Mouse (Mus musculus) midbrain, embryonic 11.5 days (tissue): Measurements from ENCODE around the gene Pigk. TPM values are rescaled to one million over a fixed set of nuclear protein-coding genes. Genes with fewer than 3 reads are reported as not detected.

Experiments
- ATAC-seq: fragments of 200-750 bp; cut with Nextera tagmentation; 2 replicates; pipeline ENCODE4 v1.8.0; 2017; ENCODE audit warnings: moderate TSS enrichment, moderate library complexity; ENCODE audit not compliant: low FRiP score
- DNase-seq: peaks from one replicate; pipeline ENCODE4 v3.0.0; 2015; ENCODE audit warnings: low spot score; ENCODE audit errors: missing footprints
- H3K27ac ChIP-seq: fragments of 300-500 bp; sonication (generic); 2 replicates; pipeline ENCODE4 v1.5.1; 2014; ENCODE audit warnings: low read depth, low read length
- H3K27me3 ChIP-seq: fragments of 300-500 bp; sonication (generic); 2 replicates; pipeline ENCODE4 v1.6.1; 2014; ENCODE audit warnings: mild to moderate bottlenecking, low read length, moderate library complexity, mixed read lengths; ENCODE audit not compliant: control insufficient read depth, insufficient read depth
- H3K36me3 ChIP-seq: fragments of 300-500 bp; sonication (generic); 2 replicates; pipeline ENCODE4 v1.6.1; 2014; ENCODE audit warnings: mild to moderate bottlenecking, low read length, moderate library complexity, mixed read lengths; ENCODE audit not compliant: control insufficient read depth, insufficient read depth
- H3K4me1 ChIP-seq: fragments of 300-500 bp; sonication (generic); 2 replicates; pipeline ENCODE4 v1.6.1; 2014; ENCODE audit warnings: low read length; ENCODE audit not compliant: control insufficient read depth, insufficient read depth
- H3K4me2 ChIP-seq: fragments of 300-500 bp; sonication (generic); 2 replicates; pipeline ENCODE4 v1.6.1; 2014; ENCODE audit warnings: mild to moderate bottlenecking, moderate library complexity
- H3K4me3 ChIP-seq: fragments of 300-500 bp; sonication (generic); 2 replicates; pipeline ENCODE4 v1.5.1; 2014; ENCODE audit warnings: low read depth, low read length
- H3K9ac ChIP-seq: fragments of 300-500 bp; sonication (generic); 2 replicates; pipeline ENCODE4 v1.6.1; 2014; ENCODE audit warnings: low read length
- H3K9me3 ChIP-seq: fragments of 300-500 bp; sonication (generic); 2 replicates; pipeline ENCODE4 v1.6.1; 2016; ENCODE audit warnings: low read length; ENCODE audit not compliant: control insufficient read depth
- WGBS: fragments of 180-500 bp; shearing (Covaris S2); extraction: QIAGEN DNeasy Blood & Tissue Kit; methylation state at CpG from one replicate; pipeline ENCODE4 v1.1.7; 2014; 5-methylcytosine and 5-hydroxymethylcytosine counted together
- polyA plus RNA-seq: library from polyadenylated mRNA; unstranded; fragments of >200 nt; fragmentation: Nextera tagmentation; extraction: Ambion mirVana; gene quantifications from 2 replicates; pipeline ENCODE4 v1.2.1, GENCODE M21; 2014

Pigk gene
- polyA plus RNA-seq, 1 experiment from 2014 or later = 40.5 TPM

DNA sequence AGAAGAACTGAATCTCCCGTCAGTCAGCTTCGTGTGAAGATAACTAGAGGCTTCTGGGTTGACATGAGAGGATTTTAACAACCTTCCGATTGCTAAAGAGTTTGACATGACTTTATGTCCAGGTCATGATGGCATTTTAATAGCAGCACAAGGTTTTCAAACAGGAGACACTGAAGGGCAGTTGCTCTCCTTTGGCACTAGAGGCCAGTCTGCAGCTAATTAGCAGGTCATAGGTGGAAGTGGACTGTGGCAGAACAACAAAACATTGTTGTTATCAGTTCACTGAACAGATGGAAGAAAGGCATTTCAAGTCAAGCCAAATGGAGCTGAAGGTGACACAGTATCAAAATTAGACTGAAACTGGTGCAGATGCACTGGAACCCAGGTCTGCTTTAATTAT is 4.0 kb upstream of the Pigk start:
- Histone ChIP-seq H3K27me3 (no peaks in the 10 kb centered on the region), H3K9ac (no peak overlapping the region), H3K4me3 (no peak overlapping the region), H3K36me3 (no peaks in the 10 kb centered on the region), H3K27ac (no peak overlapping the region), H3K4me2 (no peak overlapping the region), H3K9me3 (no peaks in the 10 kb centered on the region), H3K4me1 (peaks cover 6% of the 10 kb centered on the region)
- no peak for ATAC-seq
- 88% methylated on average over 3 of the region's 3 CpGs for WGBS
- no peak for DNase-seq

- Histone ChIP-seq H3K9ac (no peak overlapping the region), H3K4me2 (no peak overlapping the region), H3K9me3 (no peaks in the 10 kb centered on the region), H3K4me3 (no peak overlapping the region), H3K27ac (no peak overlapping the region), H3K27me3 (no peaks in the 10 kb centered on the region), H3K4me1 (peaks cover 10% of the 10 kb centered on the region), H3K36me3 (no peaks in the 10 kb centered on the region)
- 79% methylated on average over 4 of the region's 4 CpGs for WGBS
- ATAC-seq = no peak
- no peak for DNase-seq
Observed at GRCm38 (mm10) chr3:152712957-152713356, 943 bp upstream of the Pigk start.

GRCm38 (mm10) chr3:152721301-152721700 is 7.4 kb downstream of the Pigk start:
- WGBS = 88% methylated on average over 6 of the region's 6 CpGs
- ATAC-seq = no peak
- no peaks in the 10 kb centered on the region for H3K36me3 ChIP-seq

DNA sequence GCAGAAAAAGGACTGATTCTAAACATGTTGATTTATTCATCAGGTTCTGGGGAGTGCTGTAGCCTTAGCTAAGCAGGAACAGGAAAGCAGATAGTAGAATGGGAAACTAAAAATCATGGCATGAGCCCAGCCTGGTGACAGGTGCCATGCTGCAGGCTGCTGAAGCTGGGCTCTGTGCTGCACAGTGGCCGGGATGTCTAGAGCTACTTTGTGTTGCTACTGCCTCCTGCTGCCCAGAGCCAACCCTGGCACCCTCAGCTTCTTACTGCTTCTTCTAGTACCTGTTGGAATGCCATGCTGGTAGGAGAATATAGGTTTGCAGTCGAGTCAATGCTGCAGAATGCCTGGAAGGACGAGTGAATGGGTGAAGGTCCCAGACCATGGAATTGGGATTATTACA is 8.9 kb downstream of the Pigk start:
- DNase-seq = no peak
- WGBS = 66% methylated on average over 3 of the region's 3 CpGs

More at GRCm38 (mm10) chr3:152721301-152721700, 7.4 kb downstream of the Pigk start:
- DNase-seq = no peak
- Histone ChIP-seq H3K27me3 (no peaks in the 10 kb centered on the region), H3K4me2 (no peak overlapping the region), H3K9ac (no peak overlapping the region), H3K9me3 (no peaks in the 10 kb centered on the region), H3K4me1 (no peaks in the 10 kb centered on the region), H3K27ac (no peak overlapping the region), H3K4me3 (no peak overlapping the region)

GRCm38 (mm10) chr3:152724446-152724845 is 10.5 kb downstream of the Pigk start:
- H3K9me3 ChIP-seq = no peaks in the 10 kb centered on the region
- DNase-seq (no peak), ATAC-seq (no peak)
- H3K4me2 ChIP-seq = no peak overlapping the region
- H3K4me1 ChIP-seq = no peaks in the 10 kb centered on the region
- H3K27me3 ChIP-seq = no peaks in the 10 kb centered on the region
- H3K36me3 ChIP-seq = no peaks in the 10 kb centered on the region
- no peak overlapping the region for H3K9ac ChIP-seq
- WGBS = 90% methylated on average over 9 of the region's 9 CpGs
- no peak overlapping the region for H3K4me3 ChIP-seq
- H3K27ac ChIP-seq = no peak overlapping the region

More for the DNA sequence above, 8.9 kb downstream of the Pigk start:
- H3K9ac ChIP-seq = no peak overlapping the region
- no peaks in the 10 kb centered on the region for H3K9me3 ChIP-seq
- no peak overlapping the region for H3K4me2 ChIP-seq
- no peaks in the 10 kb centered on the region for H3K4me1 ChIP-seq
- H3K4me3 ChIP-seq = no peak overlapping the region
- no peak overlapping the region for H3K27ac ChIP-seq
- no peak for ATAC-seq
- no peaks in the 10 kb centered on the region for H3K36me3 ChIP-seq
- no peaks in the 10 kb centered on the region for H3K27me3 ChIP-seq

GRCm38 (mm10) chr3:152728238-152728637 is 14.3 kb downstream of the Pigk start:
- DNase-seq (no peak), ATAC-seq (peak; percentile 24; the same call in 1 of the 2 replicates)
- no peaks in the 10 kb centered on the region for H3K27me3 ChIP-seq
- H3K4me2 ChIP-seq = no peak overlapping the region
- H3K36me3 ChIP-seq = no peaks in the 10 kb centered on the region
- H3K4me1 ChIP-seq = no peaks in the 10 kb centered on the region
- H3K9ac ChIP-seq = no peak overlapping the region
- H3K9me3 ChIP-seq = no peaks in the 10 kb centered on the region
- WGBS = 64% methylated on average over 6 of the region's 6 CpGs
- no peak overlapping the region for H3K4me3 ChIP-seq
- H3K27ac ChIP-seq = no peak overlapping the region

- 95% methylated on average over 4 of the region's 4 CpGs for WGBS
Observed at GRCm38 (mm10) chr3:152733011-152733410, 19.1 kb downstream of the Pigk start.

DNA sequence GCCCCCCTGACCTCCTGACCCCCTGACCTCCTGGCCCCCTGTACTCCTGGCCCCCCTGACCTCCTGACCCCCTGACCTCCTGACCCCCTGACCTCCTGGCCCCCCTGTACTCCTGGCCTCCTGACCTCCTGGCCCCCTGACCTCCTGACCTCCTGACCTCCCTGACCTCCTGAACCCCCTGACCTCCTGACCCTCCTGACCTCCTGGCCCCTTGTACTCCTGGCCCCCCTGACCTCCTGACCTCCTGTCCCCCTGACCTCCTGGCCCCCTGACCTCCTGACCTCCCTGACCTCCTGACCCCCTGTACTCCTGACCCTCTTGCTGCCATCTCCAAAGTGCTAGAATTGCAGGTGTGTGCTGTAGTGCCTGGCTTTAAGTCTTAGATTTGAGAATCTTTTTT is 19.6 kb downstream of the Pigk start:
- Histone ChIP-seq H3K4me1 (no peaks in the 10 kb centered on the region), H3K27ac (no peak overlapping the region), H3K9ac (no peak overlapping the region), H3K36me3 (no peaks in the 10 kb centered on the region), H3K4me3 (no peak overlapping the region), H3K4me2 (no peak overlapping the region), H3K27me3 (no peaks in the 10 kb centered on the region), H3K9me3 (no peaks in the 10 kb centered on the region)
- DNase-seq (peak; percentile 84), ATAC-seq (no peak)

More at GRCm38 (mm10) chr3:152733011-152733410, 19.1 kb downstream of the Pigk start:
- ATAC-seq (0 out of 2 replicates have a peak, but pooled peaks have one; percentile 24), DNase-seq (no peak)
- no peaks in the 10 kb centered on the region for H3K27me3 ChIP-seq
- no peak overlapping the region for H3K9ac ChIP-seq
- no peaks in the 10 kb centered on the region for H3K4me1 ChIP-seq
- no peaks in the 10 kb centered on the region for H3K9me3 ChIP-seq
- no peak overlapping the region for H3K27ac ChIP-seq
- H3K36me3 ChIP-seq = no peaks in the 10 kb centered on the region
- H3K4me2 ChIP-seq = no peak overlapping the region
- no peak overlapping the region for H3K4me3 ChIP-seq

DNA sequence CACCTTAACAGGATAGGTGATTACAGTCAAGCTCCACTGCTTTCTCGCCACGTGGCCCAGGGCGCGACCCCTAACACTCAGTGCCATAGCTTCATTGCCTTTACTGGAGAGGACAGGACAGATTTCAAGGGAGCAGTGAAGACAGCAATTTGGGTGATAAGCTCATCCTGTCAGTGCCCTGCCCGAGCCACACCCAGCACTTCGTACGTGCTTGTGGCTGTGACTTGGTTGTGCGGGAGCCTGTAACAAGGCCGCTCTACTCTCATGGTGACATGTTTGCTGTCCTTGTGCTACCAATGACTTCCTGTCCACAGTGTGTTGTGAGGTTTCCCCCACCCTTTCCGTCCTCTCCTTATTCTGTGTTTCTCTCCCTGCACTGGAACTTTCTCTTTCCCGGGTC is 20.2 kb downstream of the Pigk start:
- ATAC-seq (no peak), DNase-seq (no peak)
- Histone ChIP-seq H3K27me3 (no peaks in the 10 kb centered on the region), H3K36me3 (no peaks in the 10 kb centered on the region), H3K4me2 (no peak overlapping the region), H3K27ac (no peak overlapping the region), H3K9ac (no peak overlapping the region), H3K9me3 (no peaks in the 10 kb centered on the region), H3K4me3 (no peak overlapping the region), H3K4me1 (no peaks in the 10 kb centered on the region)
- 92% methylated on average over 11 of the region's 11 CpGs for WGBS
